Mouse (Mus musculus) C2C12 (cell line): ENCODE data around the gene Abca1. TPM values are rescaled to one million over a fixed set of nuclear protein-coding genes. Genes with fewer than 3 reads are reported as not detected.

Source experiments
- H3K27me3 ChIP-seq: one replicate; pipeline ENCODE4 v1.6.1; 2011; ENCODE audit not compliant: control insufficient read depth, insufficient read depth, insufficient read length
- H3K36me3 ChIP-seq: one replicate; pipeline ENCODE4 v1.6.1; 2011; ENCODE audit not compliant: control insufficient read depth, insufficient read depth
- H3K4me3 ChIP-seq: one replicate; pipeline ENCODE4 v1.5.1; 2011; ENCODE audit warnings: mild to moderate bottlenecking, control low read depth; ENCODE audit not compliant: poor library complexity, insufficient read depth, severe bottlenecking
- H3K79me2 ChIP-seq: one replicate; pipeline ENCODE4 v1.6.1; 2011; ENCODE audit not compliant: control insufficient read depth, insufficient read depth
- H3K79me3 ChIP-seq: one replicate; pipeline ENCODE4 v1.6.1; 2011; ENCODE audit warnings: low read depth, control low read depth
- H3ac ChIP-seq: one replicate; pipeline ENCODE3; 2011; ENCODE audit warnings: low read depth; ENCODE audit not compliant: control insufficient read depth, insufficient read length
- CEBPB ChIP-seq: IDR thresholded peaks from one replicate; pipeline ENCODE4 v1.6.1; 2011; ENCODE audit warnings: low read depth, mild to moderate bottlenecking, control low read depth, moderate library complexity
- CTCF ChIP-seq: IDR thresholded peaks from one replicate; pipeline ENCODE4 v1.5.1; 2011; ENCODE audit not compliant: control insufficient read depth, insufficient read depth, insufficient read length
- FOSL1 ChIP-seq: IDR thresholded peaks from one replicate; pipeline ENCODE4 v1.8.0; 2011; ENCODE audit warnings: mild to moderate bottlenecking, low read length; ENCODE audit not compliant: poor library complexity, insufficient read depth, severe bottlenecking
- MAX ChIP-seq: IDR thresholded peaks from one replicate; pipeline ENCODE4 v1.6.1; 2011; ENCODE audit warnings: mild to moderate bottlenecking, control low read depth
- MYOD1 ChIP-seq: IDR thresholded peaks from one replicate; pipeline ENCODE4 v1.6.1; 2011; ENCODE audit warnings: low read depth; ENCODE audit not compliant: control insufficient read depth, insufficient read length
- MYOG ChIP-seq: IDR thresholded peaks from one replicate; pipeline ENCODE4 v1.6.1; 2011; ENCODE audit not compliant: control insufficient read depth, insufficient read length; ENCODE audit errors: extremely low read depth
- USF1 ChIP-seq: IDR thresholded peaks from one replicate; pipeline ENCODE4 v1.6.1; 2011; ENCODE audit warnings: low read depth, mild to moderate bottlenecking, control low read depth, moderate library complexity
- polyA plus RNA-seq: library from polyadenylated mRNA; unstranded; fragments of >200 nt; fragmentation: generic; extraction: Trizol; gene quantifications from one replicate; pipeline ENCODE4 v1.2.1, GENCODE M21; 2012; ENCODE audit warnings: missing spikeins

The Abca1 gene
- polyA plus RNA-seq, 1 experiment, result 0.07 TPM

DNA sequence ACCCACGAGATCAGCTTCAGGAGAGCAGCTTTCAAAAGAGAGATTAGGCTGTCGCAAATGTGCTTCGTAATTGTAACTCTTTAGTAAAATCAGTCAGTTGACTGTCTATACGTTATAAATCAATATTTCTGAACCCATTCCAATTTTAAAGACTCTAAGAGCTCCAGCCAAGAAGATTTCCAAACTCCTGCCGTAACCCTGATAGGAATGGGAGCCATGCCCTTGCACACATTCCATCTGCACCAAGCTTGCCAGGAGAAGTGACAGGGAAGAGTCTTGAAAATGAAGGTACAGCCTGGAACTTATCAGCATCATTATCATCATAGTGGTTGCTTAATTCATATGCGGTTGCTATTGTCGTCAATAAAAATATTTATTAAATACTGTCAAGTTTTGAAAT, 15.2 kb upstream of the Abca1 start:
- Histone ChIP-seq H3K79me3 (no peaks in the 10 kb centered on the region), H3K79me2 (no peaks in the 10 kb centered on the region), H3K36me3 (no peaks in the 10 kb centered on the region), H3K27me3 (no peaks in the 10 kb centered on the region), H3ac (no peak overlapping the region), H3K4me3 (no peak overlapping the region)
- TF ChIP-seq CEBPB (no peak), CTCF (no peak), MYOD1 (no peak), FOSL1 (no peak), MYOG (no peak), MAX (no peak), USF1 (no peak)

DNA sequence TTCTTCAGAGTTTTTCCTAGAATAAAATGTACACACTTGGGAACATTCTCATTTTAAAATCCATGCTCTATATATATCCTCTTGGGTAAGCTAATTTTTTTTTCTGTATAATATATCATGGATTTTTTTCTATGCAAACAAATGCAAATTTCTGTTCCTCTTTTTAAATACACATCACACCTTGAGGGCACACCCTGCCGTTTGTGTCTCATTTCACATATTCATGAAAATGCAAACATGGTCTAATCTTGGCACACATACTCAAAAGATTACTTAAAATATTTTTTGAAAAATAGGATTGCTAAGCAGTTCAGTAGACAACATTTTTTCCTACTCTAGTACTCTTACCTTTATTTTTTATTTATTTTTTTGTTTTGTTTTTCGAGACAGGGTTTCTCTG, 10.7 kb upstream of the Abca1 start:
- Histone ChIP-seq H3K79me2 (no peaks in the 10 kb centered on the region), H3ac (no peak overlapping the region), H3K36me3 (no peaks in the 10 kb centered on the region), H3K79me3 (no peaks in the 10 kb centered on the region), H3K27me3 (no peaks in the 10 kb centered on the region), H3K4me3 (no peak overlapping the region)
- TF ChIP-seq MYOD1, result no peak
- no peak for TF ChIP-seq MAX
- no peak for TF ChIP-seq CEBPB
- no peak for TF ChIP-seq USF1
- no peak for TF ChIP-seq FOSL1
- TF ChIP-seq CTCF, result no peak
- no peak for TF ChIP-seq MYOG

DNA sequence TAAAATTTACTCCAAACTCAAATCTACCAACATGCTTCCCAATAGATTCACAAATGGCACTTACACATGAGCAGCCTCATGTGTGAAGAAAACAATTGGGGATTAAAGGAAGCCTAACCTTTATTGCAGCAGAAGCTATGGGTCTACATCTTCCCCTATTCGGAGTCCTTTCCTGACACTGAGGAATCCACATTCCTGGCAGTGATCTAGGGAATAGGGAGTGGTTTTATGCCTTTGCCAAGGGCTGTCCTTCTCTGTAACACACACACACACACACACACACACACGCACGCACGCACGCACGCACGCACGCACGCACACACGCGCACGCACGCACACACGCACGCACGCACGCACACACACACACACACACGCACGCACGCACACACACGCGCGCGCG, 5.5 kb upstream of the Abca1 start:
- Histone ChIP-seq H3K36me3 (no peaks in the 10 kb centered on the region), H3K4me3 (no peak overlapping the region), H3K79me3 (no peaks in the 10 kb centered on the region), H3K79me2 (no peaks in the 10 kb centered on the region), H3K27me3 (peaks cover 4% of the 10 kb centered on the region), H3ac (no peak overlapping the region)
- TF ChIP-seq MYOG (no peak), FOSL1 (no peak), CEBPB (no peak), MYOD1 (no peak), USF1 (no peak), MAX (no peak), CTCF (no peak)

DNA sequence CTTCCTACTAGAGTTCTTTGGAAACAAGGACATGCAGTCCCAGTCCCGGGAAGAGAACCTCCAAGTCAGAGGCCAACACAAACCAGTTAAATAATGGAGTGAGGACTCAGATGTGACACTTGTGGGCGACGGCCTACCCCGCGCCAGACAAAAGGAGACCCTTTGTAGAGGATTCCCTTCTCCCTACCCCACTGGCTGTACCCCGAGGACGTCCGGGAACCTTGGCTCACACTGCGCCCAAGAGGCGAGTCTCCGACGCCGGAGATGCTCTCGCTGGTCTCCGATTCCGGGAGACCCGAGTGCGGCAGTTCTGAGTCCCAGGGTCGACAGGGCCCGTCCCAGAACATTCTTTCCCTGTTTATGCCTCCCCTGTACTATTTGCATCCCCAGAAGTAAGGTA, 519 bp downstream of the Abca1 start:
- Histone ChIP-seq H3K27me3 (peaks cover 11% of the 10 kb centered on the region), H3K36me3 (no peaks in the 10 kb centered on the region), H3ac (no peak overlapping the region), H3K4me3 (no peak overlapping the region), H3K79me2 (no peaks in the 10 kb centered on the region), H3K79me3 (no peaks in the 10 kb centered on the region)
- no peak for TF ChIP-seq MAX
- no peak for TF ChIP-seq CTCF
- TF ChIP-seq CEBPB, result no peak
- no peak for TF ChIP-seq MYOD1
- no peak for TF ChIP-seq FOSL1
- TF ChIP-seq USF1, result no peak
- TF ChIP-seq MYOG, result no peak

DNA sequence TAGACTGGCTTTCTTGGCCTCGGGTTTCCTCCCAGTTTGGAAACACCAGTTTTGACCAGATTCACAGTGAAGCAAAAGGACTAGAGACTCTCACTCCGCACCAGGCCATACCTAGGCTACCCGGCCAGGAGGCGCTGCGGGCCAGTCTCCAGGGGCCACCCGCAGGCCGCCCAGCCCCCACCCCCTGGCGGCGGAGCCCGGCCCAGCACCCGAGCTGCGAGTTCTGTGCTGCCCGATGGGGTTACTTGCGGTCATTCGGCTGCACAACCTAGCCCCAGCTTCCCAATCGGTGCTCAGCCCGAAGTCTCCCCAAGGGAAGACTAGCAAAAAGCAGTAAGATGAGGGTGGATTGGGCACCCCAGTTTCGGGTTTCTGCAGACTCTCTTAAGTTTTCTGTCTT, 1.1 kb downstream of the Abca1 start:
- Histone ChIP-seq H3K79me3 (no peaks in the 10 kb centered on the region), H3K4me3 (no peak overlapping the region), H3K27me3 (peaks cover 11% of the 10 kb centered on the region), H3ac (no peak overlapping the region), H3K36me3 (no peaks in the 10 kb centered on the region), H3K79me2 (no peaks in the 10 kb centered on the region)
- peak; percentile 65 for TF ChIP-seq CTCF
- TF ChIP-seq FOSL1, result no peak

DNA sequence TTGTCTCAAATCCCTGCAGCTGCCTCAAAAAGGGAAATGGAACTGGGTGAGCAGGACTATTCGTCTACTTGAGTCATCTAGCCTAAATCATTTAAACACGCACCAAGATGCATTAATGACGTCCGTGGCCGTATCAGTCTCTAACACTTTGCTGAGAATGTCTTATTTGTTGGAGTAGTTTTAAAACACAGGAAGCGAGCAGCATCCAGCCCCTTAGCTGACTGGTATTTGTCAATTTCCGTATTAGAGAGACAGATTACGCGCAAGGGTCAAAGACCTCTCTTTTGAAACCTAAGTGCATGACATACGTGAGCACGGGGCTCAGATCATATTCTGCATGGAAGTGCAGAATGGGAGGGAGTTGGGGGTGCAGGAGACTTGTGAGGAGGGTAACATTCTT, 4.2 kb downstream of the Abca1 start:
- peaks cover 25% of the 10 kb centered on the region for H3K27me3 ChIP-seq
- H3K79me3 ChIP-seq, result no peaks in the 10 kb centered on the region
- H3K36me3 ChIP-seq, result no peaks in the 10 kb centered on the region
- H3ac ChIP-seq, result no peak overlapping the region
- H3K79me2 ChIP-seq, result no peaks in the 10 kb centered on the region
- TF ChIP-seq CEBPB (no peak), MAX (no peak)
- H3K4me3 ChIP-seq, result no peak overlapping the region
